Mouse (Mus musculus): ENCODE results near the gene Bace2. TPM values are rescaled to one million over a fixed set of nuclear protein-coding genes. Genes with fewer than 3 reads are reported as not detected.
A peak's percentile ranks its signal among the peaks of the same experiment; 100 is the strongest.

Bace2 gene
- total RNA-seq, 4 experiments from 2014 or later, result 19.9 to 49.8 (median 23.4) TPM

GRCm38 (mm10) chr16:97401741-97402140, 45.2 kb downstream of the Bace2 start:
- no peak for DNase-seq

GRCm38 (mm10) chr16:97402213-97402785, 45.8 kb downstream of the Bace2 start:
- no peak for DNase-seq

- no peak for DNase-seq
Observed at GRCm38 (mm10) chr16:97405476-97406012, 49.0 kb downstream of the Bace2 start.

GRCm38 (mm10) chr16:97417896-97418542, 61.5 kb downstream of the Bace2 start:
- peak; percentile 13 for DNase-seq

- no peak for DNase-seq
Observed at GRCm38 (mm10) chr16:97418749-97419453, 62.4 kb downstream of the Bace2 start.

- DNase-seq, result no peak
Observed at GRCm38 (mm10) chr16:97421671-97422070, 65.1 kb downstream of the Bace2 start.

GRCm38 (mm10) chr16:97423627-97424026, 67.1 kb downstream of the Bace2 start:
- DNase-seq, result no peak

GRCm38 (mm10) chr16:97428026-97428425, 71.5 kb downstream of the Bace2 start:
- no peak for DNase-seq

- no peak for DNase-seq
Observed at GRCm38 (mm10) chr16:97430091-97430490, 73.5 kb downstream of the Bace2 start.

- peak; percentile 60 for DNase-seq
Observed at GRCm38 (mm10) chr16:97431328-97431727, 74.8 kb downstream of the Bace2 start.

- no peak for DNase-seq
Observed at GRCm38 (mm10) chr16:97434206-97434605, 77.7 kb downstream of the Bace2 start.

GRCm38 (mm10) chr16:97437448-97438056, 81.0 kb downstream of the Bace2 start:
- no peak for DNase-seq

GRCm38 (mm10) chr16:97438191-97438590, 81.6 kb downstream of the Bace2 start:
- no peak for DNase-seq

- DNase-seq, result no peak
Observed at GRCm38 (mm10) chr16:97441967-97442366, 85.4 kb downstream of the Bace2 start.

GRCm38 (mm10) chr16:97443670-97444263, 87.2 kb downstream of the Bace2 start:
- peak; percentile 16 for DNase-seq

GRCm38 (mm10) chr16:97447386-97447785, 90.8 kb downstream of the Bace2 start:
- DNase-seq, result no peak

GRCm38 (mm10) chr16:97459831-97460230, 103.3 kb downstream of the Bace2 start:
- DNase-seq, result no peak

- DNase-seq, result no peak
Observed at GRCm38 (mm10) chr16:97461271-97461670, 104.7 kb downstream of the Bace2 start.

- DNase-seq, result no peak
Observed at GRCm38 (mm10) chr16:97462481-97463181, 106.1 kb downstream of the Bace2 start, which contains the start of gene Mx1. Mx1 (minus strand) TSS chr16:97462907.

- DNase-seq, result no peak
Observed at GRCm38 (mm10) chr16:97466182-97466957, 109.8 kb downstream of the Bace2 start.

GRCm38 (mm10) chr16:97467472-97467871, 110.9 kb downstream of the Bace2 start:
- no peak for DNase-seq
